Mouse (Mus musculus): Measurements from ENCODE around the gene Cib4.

The Cib4 gene

GRCm38 (mm10) chr5:30440308-30440906, 105.2 kb downstream of the Cib4 start:
- ATAC-seq (ENCODE audit: low TSS enrichment): no peak

GRCm38 (mm10) chr5:30438931-30439330, 106.7 kb downstream of the Cib4 start:
- ATAC-seq (ENCODE audit: low TSS enrichment): no peak
